Mouse (Mus musculus): Measurements from ENCODE around the gene Ak7. TPM values are rescaled to one million over a fixed set of nuclear protein-coding genes. Genes with fewer than 3 reads are reported as not detected.

The Ak7 gene
- total RNA-seq, 2 experiments from 2014 or later: not detected

DNA sequence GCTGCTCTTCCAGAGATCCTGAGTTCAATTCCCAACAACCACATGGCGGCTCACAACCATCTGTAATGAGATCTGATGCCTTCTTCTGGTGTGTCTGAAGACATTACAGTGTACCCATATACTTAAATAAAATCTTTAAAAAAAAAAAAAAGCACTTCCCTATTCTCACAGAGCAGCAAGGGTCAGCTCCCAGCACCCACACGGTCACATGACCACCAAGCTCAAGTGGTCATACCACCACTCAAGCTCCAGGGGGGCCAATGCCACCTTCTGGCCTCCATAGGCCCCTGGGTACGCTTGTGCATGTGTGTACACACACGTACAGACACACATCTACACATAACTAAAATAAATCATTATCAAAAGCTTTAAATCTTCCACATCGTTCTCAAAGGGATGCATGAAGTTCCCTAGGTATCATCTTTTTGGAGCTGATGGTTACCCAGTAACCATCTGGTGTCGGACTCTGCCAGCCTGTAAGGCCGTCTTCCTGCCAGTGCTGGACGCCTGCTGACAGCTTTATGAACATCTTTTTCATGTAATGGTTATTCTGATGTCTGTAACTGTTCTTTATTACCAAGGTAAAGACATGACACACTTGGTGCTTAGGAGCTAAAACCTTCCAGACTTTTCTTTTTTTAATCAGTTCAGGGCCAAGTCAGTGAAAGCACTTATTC, 8.5 kb upstream of the Ak7 start:
- DNase-seq: no peak
- no peak overlapping the region for H3K27ac ChIP-seq
- no peak for TF ChIP-seq CTCF (IDR thresholded peaks at IDR 0.05)
- H3K4me3 ChIP-seq: no peak overlapping the region
- intact Hi-C loops (cut with DNase I): no loop called here

GRCm38 (mm10) chr12:105700433-105700832, 5.3 kb upstream of the Ak7 start:
- intact Hi-C loops (cut with DNase I): no loop called here
- no peak for TF ChIP-seq CTCF (IDR thresholded peaks at IDR 0.05)
- DNase-seq: no peak
- Histone ChIP-seq H3K27ac (no peak overlapping the region), H3K4me3 (no peak overlapping the region)

GRCm38 (mm10) chr12:105718616-105719015, 12.8 kb downstream of the Ak7 start:
- H3K4me3 ChIP-seq: peak overlapping the region; percentile 52
- intact Hi-C loops (cut with DNase I): no loop called here
- H3K27ac ChIP-seq: no peak overlapping the region
- no peak for TF ChIP-seq CTCF (IDR thresholded peaks at IDR 0.05)
- DNase-seq: peak; percentile 35

- intact Hi-C loops (cut with DNase I): loop anchor here (5.0 kb wide), 1 partner anchor 33 kb away; the partner anchor contains the start of gene Atg2b
- Histone ChIP-seq H3K27ac (no peak overlapping the region), H3K4me3 (no peak overlapping the region)
- DNase-seq: no peak
- TF ChIP-seq CTCF (IDR thresholded peaks at IDR 0.05): no peak
Observed at GRCm38 (mm10) chr12:105720196-105720595, 14.4 kb downstream of the Ak7 start.

DNA sequence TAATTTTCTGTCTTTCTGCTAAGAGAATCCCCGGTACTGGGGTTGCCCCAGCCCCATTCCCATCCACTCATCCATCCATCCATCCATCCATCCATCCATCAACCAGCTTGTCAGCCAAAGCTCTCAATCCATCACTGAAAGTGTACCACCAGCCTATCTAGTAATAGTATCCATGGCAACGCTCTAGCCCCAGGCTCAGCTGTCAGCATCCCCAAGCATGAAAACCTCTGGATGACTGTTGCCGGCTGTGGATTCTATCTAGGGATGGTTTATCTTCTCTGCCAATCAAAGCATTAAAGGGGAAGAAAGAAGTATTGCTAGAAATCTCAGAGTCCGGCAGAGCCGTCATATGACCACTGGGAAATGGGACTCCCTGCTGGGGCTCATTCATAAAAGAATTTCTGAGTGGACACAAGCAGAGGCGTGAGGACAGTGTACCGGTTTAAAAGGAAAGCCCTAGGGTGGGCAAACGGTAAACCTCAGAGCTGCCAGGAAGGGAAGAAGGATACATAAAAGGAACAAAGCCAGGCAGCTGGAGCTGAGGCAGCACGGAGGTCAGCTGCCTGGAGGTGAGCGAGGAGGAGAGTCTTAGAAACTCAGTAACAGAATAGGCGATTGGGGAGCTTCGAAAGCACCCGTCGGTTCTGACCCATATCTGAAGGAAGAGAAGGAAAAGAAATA, 15.8 kb downstream of the Ak7 start:
- intact Hi-C loops (cut with DNase I): loop anchor here (5.0 kb wide), 1 partner anchor 34 kb away; the partner anchor contains the start of gene Atg2b
- H3K27ac ChIP-seq: no peak overlapping the region
- no peak for DNase-seq
- H3K4me3 ChIP-seq: no peak overlapping the region
- no peak for TF ChIP-seq CTCF (IDR thresholded peaks at IDR 0.05)

DNA sequence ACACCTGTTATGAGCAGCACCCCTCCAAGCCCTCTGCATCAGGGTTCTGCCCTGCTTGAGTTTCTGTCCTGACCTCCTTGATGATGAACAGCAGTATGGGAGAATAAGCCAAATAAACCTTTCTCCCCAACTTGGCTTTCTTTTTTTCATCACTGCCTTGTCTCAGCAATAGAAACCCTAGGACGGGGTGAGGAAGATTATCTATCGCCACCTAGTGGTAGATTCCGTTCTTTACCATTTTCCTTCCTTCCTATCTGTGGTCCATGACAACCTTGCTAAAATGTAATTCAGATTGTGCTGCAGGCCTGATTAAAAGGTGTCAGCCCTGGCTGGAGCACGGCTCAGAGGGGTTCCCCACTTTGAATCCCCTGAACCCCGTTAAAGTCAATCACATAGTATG, 16.9 kb downstream of the Ak7 start:
- peak; percentile 75 for TF ChIP-seq CTCF (IDR thresholded peaks at IDR 0.05)
- no peak for DNase-seq
- intact Hi-C loops (cut with DNase I): loop anchor here (5.0 kb wide), 1 partner anchor 35 kb away; the partner anchor contains the start of gene Atg2b
- Histone ChIP-seq H3K27ac (no peak overlapping the region), H3K4me3 (no peak overlapping the region)

DNA sequence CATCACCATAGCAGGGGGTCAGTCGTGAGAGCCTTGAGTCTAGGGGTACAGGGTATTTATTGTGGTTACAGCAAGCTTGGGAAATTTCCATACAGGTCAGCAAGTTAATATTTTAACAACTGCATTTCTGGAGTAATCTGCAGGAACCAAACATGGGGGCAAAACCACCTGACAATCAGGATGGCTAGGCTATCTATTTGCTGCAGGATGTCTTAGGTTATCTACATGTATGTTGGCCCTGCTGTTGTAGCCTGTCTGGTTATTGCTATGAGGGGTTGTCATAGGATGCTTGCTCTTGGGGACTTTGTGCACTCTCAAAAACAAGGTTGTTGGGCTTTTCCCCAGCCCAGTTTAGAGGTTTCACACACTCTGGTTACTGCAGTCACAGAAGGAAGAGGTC, 18.8 kb downstream of the Ak7 start:
- DNase-seq: no peak
- TF ChIP-seq CTCF (IDR thresholded peaks at IDR 0.05): no peak
- Histone ChIP-seq H3K4me3 (no peak overlapping the region), H3K27ac (no peak overlapping the region)
- intact Hi-C loops (cut with DNase I): loop anchor here (5.0 kb wide), 2 partner anchors 37 to 227 kb away; partner anchors contain the start of gene Atg2b

- intact Hi-C loops (cut with DNase I): loop anchor here (5.0 kb wide), 1 partner anchor 228 kb away; no protein-coding TSS in a partner anchor
- DNase-seq: no peak
- H3K4me3 ChIP-seq: no peak overlapping the region
- H3K27ac ChIP-seq: no peak overlapping the region
- TF ChIP-seq CTCF (IDR thresholded peaks at IDR 0.05): no peak
Observed at GRCm38 (mm10) chr12:105725736-105726135, 20.0 kb downstream of the Ak7 start.

DNA sequence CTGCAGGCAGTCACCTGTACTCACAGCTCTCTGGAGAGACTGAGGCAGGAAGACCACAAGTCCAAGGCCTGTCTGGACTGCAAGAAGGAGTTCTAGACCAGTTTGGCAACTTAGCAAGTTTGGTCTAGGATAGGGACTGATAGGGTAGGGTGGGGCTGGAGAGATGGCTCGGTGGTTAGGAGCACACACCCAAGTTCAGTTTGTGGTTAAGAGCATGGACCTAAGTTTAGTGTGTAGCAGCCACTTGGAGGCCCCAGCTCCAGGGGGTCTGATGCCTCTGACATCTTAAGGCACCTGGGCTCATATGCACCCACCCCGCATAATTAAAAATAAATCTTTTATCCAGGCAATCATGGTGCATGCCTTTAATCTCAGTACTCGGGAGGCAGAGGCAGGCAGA, 21.5 kb downstream of the Ak7 start:
- DNase-seq: no peak
- TF ChIP-seq CTCF (IDR thresholded peaks at IDR 0.05): no peak
- no peak overlapping the region for H3K27ac ChIP-seq
- intact Hi-C loops (cut with DNase I): loop anchor here (5.0 kb wide), 1 partner anchor 230 kb away; no protein-coding TSS in a partner anchor
- H3K4me3 ChIP-seq: no peak overlapping the region

DNA sequence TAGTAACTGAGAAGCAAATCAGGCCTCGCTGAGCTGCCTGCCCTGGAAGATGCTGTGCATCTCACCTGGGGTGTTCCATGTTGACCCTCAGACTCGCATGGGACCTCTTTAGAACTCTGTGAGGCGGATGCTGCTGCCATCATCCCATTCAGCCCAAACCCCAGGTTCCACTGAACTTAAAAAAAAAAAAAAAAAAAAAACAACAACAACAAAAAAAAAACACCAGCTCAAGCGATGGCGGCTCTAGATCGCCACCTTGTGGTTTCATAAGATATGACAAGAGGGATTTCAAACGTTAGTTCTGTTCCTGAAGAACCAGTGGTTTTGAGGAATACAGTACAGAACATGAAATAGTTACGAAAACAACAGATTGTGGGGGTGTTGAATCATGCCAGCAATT, 22.2 kb downstream of the Ak7 start:
- Histone ChIP-seq H3K27ac (no peak overlapping the region), H3K4me3 (no peak overlapping the region)
- TF ChIP-seq CTCF (IDR thresholded peaks at IDR 0.05): peak; percentile 76
- no peak for DNase-seq
- intact Hi-C loops (cut with DNase I): loop anchor here (5.0 kb wide), 1 partner anchor 231 kb away; no protein-coding TSS in a partner anchor

- H3K27ac ChIP-seq: no peak overlapping the region
- no peak overlapping the region for H3K4me3 ChIP-seq
- no peak for DNase-seq
- TF ChIP-seq CTCF (IDR thresholded peaks at IDR 0.05): no peak
- intact Hi-C loops (cut with DNase I): no loop called here
Observed at GRCm38 (mm10) chr12:105730851-105731460, 25.2 kb downstream of the Ak7 start.

DNA sequence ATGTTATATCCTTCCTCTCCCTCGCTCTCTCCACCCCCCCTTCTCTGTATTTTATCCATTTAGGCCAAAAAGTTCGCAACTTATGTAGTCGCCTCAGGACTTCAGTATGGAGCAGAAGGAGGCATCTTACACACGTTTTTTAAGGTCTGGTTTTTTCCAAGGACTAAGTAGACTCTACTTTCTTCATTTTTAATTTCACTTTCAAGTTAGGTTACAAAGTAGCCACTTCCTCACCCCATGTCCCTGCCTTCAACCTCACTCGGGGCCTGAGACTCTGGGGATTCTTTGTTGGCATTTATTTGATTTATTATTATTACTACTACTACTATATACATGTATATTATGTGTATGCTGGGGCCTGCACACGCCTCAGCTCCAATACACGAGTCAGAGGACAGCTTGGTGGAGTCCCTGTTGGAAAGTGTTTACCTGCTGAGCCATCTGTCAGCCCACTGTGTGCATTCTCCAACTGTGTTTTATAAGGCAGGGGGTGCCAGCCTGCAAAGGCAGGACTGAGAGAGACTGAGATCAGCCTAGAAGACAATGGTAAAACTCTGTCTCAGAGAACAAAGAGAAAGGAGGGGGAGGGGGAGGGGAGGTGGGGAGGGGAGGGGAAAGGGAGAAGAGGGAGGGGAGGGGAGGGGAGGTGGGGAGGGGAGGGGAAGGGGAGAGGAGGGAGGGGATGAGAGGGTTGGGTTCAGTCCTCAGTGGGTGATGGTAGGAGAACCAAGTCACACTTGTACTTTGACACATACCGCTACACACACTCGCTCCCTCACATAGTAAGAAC, 27.8 kb downstream of the Ak7 start:
- no peak overlapping the region for H3K4me3 ChIP-seq
- no peak for DNase-seq
- intact Hi-C loops (cut with DNase I): no loop called here
- H3K27ac ChIP-seq: no peak overlapping the region
- no peak for TF ChIP-seq CTCF (IDR thresholded peaks at IDR 0.05)

Data from gastrocnemius, adult 2 months (tissue).